Mouse (Mus musculus) C3H10T1/2 (cell line): ENCODE results near the gene Prm1. TPM values are rescaled to one million over a fixed set of nuclear protein-coding genes. Genes with fewer than 3 reads are reported as not detected.

Experiments used
- polyA plus RNA-seq, 2 experiments: library from polyadenylated mRNA; unstranded; fragments of >200 nt; fragmentation: generic; extraction: Trizol; gene quantifications; one replicate each; pipeline ENCODE4 v1.2.1; 2012; ENCODE audit warnings: missing spikeins in 2 of 2

Gene Prm1
- not detected for polyA plus RNA-seq

GRCm38 (mm10) chr16:10805789-10806527 lies at the start of gene Prm1:
Gene Prm1 (minus strand): TSS chr16:10805839.

GRCm38 (mm10) chr16:10834911-10835587 lies 29.4 kb upstream of the Prm1 start, which contains the start of gene Rmi2:
Gene Rmi2 (plus strand): TSS chr16:10835059.

GRCm38 (mm10) chr16:10812865-10813371 lies 7.3 kb upstream of the Prm1 start, which contains the start of gene Gm11172:
Gene Gm11172 (plus strand): TSS chr16:10812915.

GRCm38 (mm10) chr16:10796034-10796433 lies 9.6 kb downstream of the Prm1 start, which contains the start of gene Prm2:
Gene Prm2 (minus strand): TSS chr16:10796134.

GRCm38 (mm10) chr16:10790702-10791101 lies 14.9 kb downstream of the Prm1 start, which contains the start of gene Prm3:
Gene Prm3 (minus strand): TSS chr16:10790914.

GRCm38 (mm10) chr16:10788271-10788670 lies 17.4 kb downstream of the Prm1 start, which contains the start of gene Tnp2:
Gene Tnp2 (minus strand): TSS chr16:10788660.

GRCm38 (mm10) chr16:10785371-10786231 lies 20.0 kb downstream of the Prm1 start, which contains the start of gene Socs1:
Gene Socs1 (minus strand): TSS chr16:10785536.

Other genes with a start within 250 kb of the Prm1 start
- 1 to 10 TPM; 7.2 to 7.5 TPM for gene Socs1, start 20.3 kb downstream of the Prm1 start, polyA plus RNA-seq
- not detected for gene Tnp2, start 17.2 kb downstream of the Prm1 start, polyA plus RNA-seq
- not detected for gene Prm3, start 14.9 kb downstream of the Prm1 start, polyA plus RNA-seq
- not detected for gene Prm2, start 9.7 kb downstream of the Prm1 start, polyA plus RNA-seq
- gene Gm11172, start 7.1 kb upstream of the Prm1 start, polyA plus RNA-seq, result not detected
- gene Rmi2, start 29.2 kb upstream of the Prm1 start, polyA plus RNA-seq, result 1 to 10 TPM; 2.4 to 7.2 TPM